Mouse (Mus musculus) neural tube, embryonic 14.5 days (tissue): ENCODE results near the gene Hebp1. TPM values are rescaled to one million over a fixed set of nuclear protein-coding genes. Genes with fewer than 3 reads are reported as not detected.

Experiments
- ATAC-seq: fragments of 200-750 bp; cut with Nextera tagmentation; 2 replicates; pipeline ENCODE4 v1.8.0; 2017; ENCODE audit warnings: low read depth, mild to moderate bottlenecking, moderate TSS enrichment, moderate library complexity
- H3K27ac ChIP-seq: fragments of 300-500 bp; sonication (generic); 2 replicates; pipeline ENCODE4 v1.5.1; 2014; ENCODE audit warnings: low read depth, mild to moderate bottlenecking, control low read depth, low read length, moderate library complexity, mixed read lengths
- H3K27me3 ChIP-seq: fragments of 300-500 bp; sonication (generic); 2 replicates; pipeline ENCODE4 v1.6.1; 2014; ENCODE audit warnings: low read length; ENCODE audit not compliant: control insufficient read depth, insufficient read depth
- H3K36me3 ChIP-seq: fragments of 300-500 bp; sonication (generic); 2 replicates; pipeline ENCODE4 v1.6.1; 2014; ENCODE audit warnings: low read length, mixed read lengths; ENCODE audit not compliant: control insufficient read depth, insufficient read depth
- H3K4me1 ChIP-seq: fragments of 300-500 bp; sonication (generic); 2 replicates; pipeline ENCODE4 v1.6.1; 2014; ENCODE audit warnings: low read length; ENCODE audit not compliant: control insufficient read depth, insufficient read depth
- H3K4me2 ChIP-seq: fragments of 300-500 bp; sonication (generic); 2 replicates; pipeline ENCODE4 v1.6.1; 2014; ENCODE audit warnings: mild to moderate bottlenecking, low read depth, low read length, control low read depth
- H3K4me3 ChIP-seq: fragments of 300-500 bp; sonication (generic); 2 replicates; pipeline ENCODE4 v1.5.1; 2014; ENCODE audit warnings: low read depth, low read length, control low read depth, mixed read lengths
- H3K9ac ChIP-seq: fragments of 300-500 bp; sonication (generic); replicated peaks from 2 replicates; pipeline ENCODE4 v1.6.1; 2014; ENCODE audit warnings: low read depth, mild to moderate bottlenecking, control low read depth, low read length, mixed read lengths
- H3K9me3 ChIP-seq: fragments of 300-500 bp; sonication (generic); 2 replicates; pipeline ENCODE4 v1.6.1; 2016; ENCODE audit warnings: low read length; ENCODE audit not compliant: control insufficient read depth
- WGBS: fragments of 180-500 bp; shearing (Covaris S2); extraction: QIAGEN DNeasy Blood & Tissue Kit; methylation state at CpG from one replicate; pipeline ENCODE4 v1.1.7; 2014; 5-methylcytosine and 5-hydroxymethylcytosine counted together
- polyA plus RNA-seq: library from polyadenylated mRNA; unstranded; fragments of >200 nt; fragmentation: Nextera tagmentation; extraction: Ambion mirVana; gene quantifications from 2 replicates; pipeline ENCODE4 v1.2.1, GENCODE M21; 2014

Gene Hebp1
- polyA plus RNA-seq, 1 experiment from 2014 or later, result 3.0 TPM

GRCm38 (mm10) chr6:135203737-135204136, 5.9 kb upstream of the Hebp1 start:
- WGBS, result 59% methylated on average over 6 of the region's 6 CpGs
- Histone ChIP-seq H3K4me3 (no peak overlapping the region), H3K36me3 (no peaks in the 10 kb centered on the region), H3K27ac (0 out of 2 replicates have a peak overlapping the region, but pooled peaks have one; percentile 2), H3K4me2 (no peak overlapping the region), H3K9me3 (no peaks in the 10 kb centered on the region), H3K27me3 (no peaks in the 10 kb centered on the region), H3K9ac (no peak overlapping the region), H3K4me1 (peaks cover 16% of the 10 kb centered on the region; the same call in 1 of the 2 replicates)
- peak; percentile 22; the same call in 1 of the 2 replicates for ATAC-seq

GRCm38 (mm10) chr6:135202668-135203067, 4.8 kb upstream of the Hebp1 start:
- Histone ChIP-seq H3K4me2 (no peak overlapping the region), H3K9me3 (no peaks in the 10 kb centered on the region), H3K27ac (no peak overlapping the region), H3K9ac (no peak overlapping the region), H3K4me1 (peaks cover 18% of the 10 kb centered on the region), H3K4me3 (no peak overlapping the region), H3K36me3 (no peaks in the 10 kb centered on the region), H3K27me3 (no peaks in the 10 kb centered on the region)
- ATAC-seq, result no peak
- WGBS, result 87% methylated on average over 6 of the region's 6 CpGs

- no peaks in the 10 kb centered on the region for H3K36me3 ChIP-seq
- 79% methylated on average over 16 of the region's 16 CpGs for WGBS
- H3K27ac ChIP-seq, result no peak overlapping the region
- H3K27me3 ChIP-seq, result no peaks in the 10 kb centered on the region
- H3K9ac ChIP-seq, result no peak overlapping the region
- no peaks in the 10 kb centered on the region for H3K9me3 ChIP-seq
- no peak for ATAC-seq
- H3K4me1 ChIP-seq, result peaks cover 20% of the 10 kb centered on the region
- H3K4me3 ChIP-seq, result no peak overlapping the region
- H3K4me2 ChIP-seq, result no peak overlapping the region
These were observed 2.5 kb upstream of the Hebp1 start for GRCm38 (mm10) chr6:135200122-135200957.

- H3K9me3 ChIP-seq, result no peaks in the 10 kb centered on the region
- H3K4me3 ChIP-seq, result peak overlapping the region; percentile 81
- H3K27ac ChIP-seq, result no peak overlapping the region; the same call in 1 of the 2 replicates
- no peaks in the 10 kb centered on the region for H3K27me3 ChIP-seq
- 47% methylated on average over 6 of the region's 6 CpGs for WGBS
- H3K36me3 ChIP-seq, result no peaks in the 10 kb centered on the region
- no peak for ATAC-seq
- peaks cover 20% of the 10 kb centered on the region for H3K4me1 ChIP-seq
- H3K9ac ChIP-seq, result peak overlapping the region; percentile 83
- peak overlapping the region; percentile 89 for H3K4me2 ChIP-seq
These were observed 904 bp upstream of the Hebp1 start for GRCm38 (mm10) chr6:135198726-135199125.

GRCm38 (mm10) chr6:135197446-135197845, 376 bp downstream of the Hebp1 start:
- WGBS, result 25% methylated on average over 7 of the region's 7 CpGs
- peak overlapping the region; percentile 89 for H3K4me2 ChIP-seq
- ATAC-seq, result no peak

GRCm38 (mm10) chr6:135196707-135197106, 1.1 kb downstream of the Hebp1 start:
- Histone ChIP-seq H3K4me1 (peaks cover 20% of the 10 kb centered on the region), H3K27ac (no peak overlapping the region), H3K9ac (no peak overlapping the region), H3K27me3 (no peaks in the 10 kb centered on the region), H3K4me2 (no peak overlapping the region), H3K9me3 (no peaks in the 10 kb centered on the region), H3K36me3 (no peaks in the 10 kb centered on the region), H3K4me3 (no peak overlapping the region)
- 83% methylated on average over 8 of the region's 8 CpGs for WGBS
- no peak for ATAC-seq

More at GRCm38 (mm10) chr6:135197446-135197845, 376 bp downstream of the Hebp1 start:
- H3K9me3 ChIP-seq, result no peaks in the 10 kb centered on the region
- no peaks in the 10 kb centered on the region for H3K27me3 ChIP-seq
- H3K36me3 ChIP-seq, result no peaks in the 10 kb centered on the region
- peaks cover 20% of the 10 kb centered on the region for H3K4me1 ChIP-seq
- no peak overlapping the region for H3K27ac ChIP-seq
- peak overlapping the region; percentile 83 for H3K9ac ChIP-seq
- H3K4me3 ChIP-seq, result peak overlapping the region; percentile 81

GRCm38 (mm10) chr6:135194907-135195306, 2.9 kb downstream of the Hebp1 start:
- H3K9ac ChIP-seq, result no peak overlapping the region
- H3K4me2 ChIP-seq, result no peak overlapping the region
- H3K9me3 ChIP-seq, result no peaks in the 10 kb centered on the region
- no peak overlapping the region for H3K4me3 ChIP-seq
- H3K4me1 ChIP-seq, result peaks cover 14% of the 10 kb centered on the region
- no peaks in the 10 kb centered on the region for H3K36me3 ChIP-seq
- H3K27me3 ChIP-seq, result no peaks in the 10 kb centered on the region
- WGBS, result 81% methylated on average over 4 of the region's 4 CpGs
- no peak overlapping the region for H3K27ac ChIP-seq
- ATAC-seq, result no peak

GRCm38 (mm10) chr6:135193733-135194132, 4.1 kb downstream of the Hebp1 start:
- WGBS, result 22% methylated on average over 4 of the region's 4 CpGs
- Histone ChIP-seq H3K4me3 (no peak overlapping the region), H3K9ac (no peak overlapping the region), H3K27me3 (no peaks in the 10 kb centered on the region), H3K4me1 (peaks cover 3% of the 10 kb centered on the region; the same call in 1 of the 2 replicates), H3K4me2 (no peak overlapping the region), H3K27ac (no peak overlapping the region), H3K9me3 (no peaks in the 10 kb centered on the region), H3K36me3 (no peaks in the 10 kb centered on the region)
- ATAC-seq, result no peak

GRCm38 (mm10) chr6:135192993-135193392, 4.8 kb downstream of the Hebp1 start:
- Histone ChIP-seq H3K27me3 (no peaks in the 10 kb centered on the region), H3K36me3 (no peaks in the 10 kb centered on the region), H3K9me3 (no peaks in the 10 kb centered on the region), H3K9ac (no peak overlapping the region), H3K4me2 (no peak overlapping the region), H3K4me1 (peaks cover 3% of the 10 kb centered on the region; the same call in 1 of the 2 replicates), H3K4me3 (no peak overlapping the region), H3K27ac (no peak overlapping the region)
- 83% methylated on average over 8 of the region's 8 CpGs for WGBS
- no peak for ATAC-seq
